Mouse (Mus musculus) ES-E14 (cell line): Measurements from ENCODE around the gene Krt42. TPM values are rescaled to one million over a fixed set of nuclear protein-coding genes. Genes with fewer than 3 reads are reported as not detected.

Experiments used
- DNase-seq: peaks from one replicate; pipeline ENCODE4 v3.0.0-alpha.2; 2013; ENCODE audit warnings: low read depth, low spot score
- H3K27ac ChIP-seq: 2 replicates; pipeline ENCODE4 v1.5.1; 2012; ENCODE audit warnings: low read depth, mild to moderate bottlenecking, low read length, moderate library complexity, mixed read lengths; ENCODE audit not compliant: poor library complexity, insufficient read depth, severe bottlenecking
- H3K36me3 ChIP-seq: 2 replicates; pipeline ENCODE4 v1.6.1; 2012; ENCODE audit warnings: mild to moderate bottlenecking, low read length, moderate library complexity, mixed read lengths; ENCODE audit not compliant: control insufficient read depth, poor library complexity, insufficient read depth, severe bottlenecking
- H3K4me1 ChIP-seq, 2 experiments: fragments of 150-350 bp in 1 of 2; sonication (generic) in 1 of 2; 2 replicates each; pipeline ENCODE4 v1.6.1; 2012; ENCODE audit warnings: low read length in 2 of 2, mild to moderate bottlenecking in 1 of 2, mixed read lengths in 1 of 2; ENCODE audit not compliant: control insufficient read depth in 2 of 2, insufficient read depth in 2 of 2, poor library complexity in 1 of 2
- H3K4me3 ChIP-seq, 2 experiments: fragments of 150-350 bp in 1 of 2; sonication (generic) in 1 of 2; 2 replicates each; pipeline ENCODE4 v1.5.1; 2012; ENCODE audit warnings: low read length in 2 of 2, low read depth in 1 of 2, mild to moderate bottlenecking in 1 of 2, mixed read lengths in 1 of 2; ENCODE audit not compliant: insufficient read depth in 1 of 2, poor library complexity in 1 of 2, severe bottlenecking in 1 of 2
- H3K9ac ChIP-seq: 2 replicates; pipeline ENCODE4 v1.6.1; 2012; ENCODE audit warnings: low read depth, mild to moderate bottlenecking, low read length, mixed read lengths; ENCODE audit not compliant: poor library complexity, insufficient read depth, severe bottlenecking
- H3K9me3 ChIP-seq: fragments of 150-350 bp; sonication (generic); 2 replicates; pipeline ENCODE4 v1.6.1; 2012; ENCODE audit warnings: low read depth, mild to moderate bottlenecking, low read length; ENCODE audit not compliant: control insufficient read depth, insufficient read depth
- CHD2 ChIP-seq: IDR thresholded peaks from 2 replicates; pipeline ENCODE4 v1.6.1; 2014; ENCODE audit warnings: mild to moderate bottlenecking, low read depth, low read length, inconsistent platforms
- HCFC1 ChIP-seq: IDR thresholded peaks from 2 replicates; pipeline ENCODE4 v1.6.1; 2012; ENCODE audit warnings: low read length, inconsistent platforms, borderline replicate concordance; ENCODE audit not compliant: insufficient read depth
- MAFK ChIP-seq: IDR thresholded peaks from 2 replicates; pipeline ENCODE4 v1.6.1; 2014; ENCODE audit warnings: mild to moderate bottlenecking, low read depth, low read length, inconsistent platforms; ENCODE audit not compliant: insufficient read depth
- ZC3H11A ChIP-seq: IDR thresholded peaks from 2 replicates; pipeline ENCODE4 v1.6.1; 2012; ENCODE audit warnings: low read depth, mild to moderate bottlenecking, inconsistent platforms, low read length, borderline replicate concordance
- ZNF384 ChIP-seq: IDR thresholded peaks from 2 replicates; pipeline ENCODE4 v1.6.1; 2012; ENCODE audit warnings: low read depth, low read length, inconsistent platforms
- in situ Hi-C, 2 experiments: fragments of 600-800 bp; cut with MboI; formaldehyde crosslinking; loops; one replicate each; pipeline ENCODE4 v1.15.1; 2025; ENCODE audit warnings: low sequenced_read_pairs in 2 of 2, inconsistent platforms in 1 of 2; ENCODE audit not compliant: unreplicated experiment in 2 of 2
- total RNA-seq: library from RNA; depleted of rRNA; stranded (reverse); fragments of 300-350 nt; gene quantifications from 2 replicates; pipeline ENCODE4 v1.2.3, GENCODE M21; 2012; rRNA removed

Krt42 gene
- total RNA-seq, 1 experiment: 21.7 TPM

DNA sequence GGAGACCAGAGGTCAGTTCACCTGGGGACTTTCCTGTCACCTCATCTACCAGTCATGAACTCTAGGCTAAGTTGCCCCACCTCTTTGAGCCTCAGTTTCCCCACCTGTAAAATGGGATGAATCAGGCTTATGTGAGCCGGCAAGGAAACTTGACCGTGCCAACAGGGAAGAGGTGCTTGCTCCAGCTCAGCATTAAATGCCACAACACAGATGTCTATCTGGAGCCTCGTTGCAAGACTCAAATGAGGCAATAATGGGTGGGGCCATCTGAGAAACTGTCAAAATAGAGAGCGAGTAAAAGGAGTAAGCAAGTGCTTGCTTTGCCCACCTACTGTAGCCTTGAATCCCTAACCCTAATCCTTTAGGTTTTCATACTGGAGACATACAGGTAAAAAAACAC, 50.4 kb downstream of the Krt42 start:
- H3K4me3 ChIP-seq: no peak overlapping the region
- no peak overlapping the region for H3K9ac ChIP-seq
- peaks cover 0 to 3% of the 10 kb centered on the region in 2 experiments; a peak in 1 of 4 replicates for H3K4me1 ChIP-seq
- H3K9me3 ChIP-seq: no peaks in the 10 kb centered on the region
- TF ChIP-seq HCFC1 (no peak), MAFK (no peak), ZNF384 (no peak), CHD2 (no peak), ZC3H11A (no peak)
- in situ Hi-C loops: no loop called here
- no peaks in the 10 kb centered on the region for H3K36me3 ChIP-seq
- H3K27ac ChIP-seq: no peak overlapping the region
- no peak for DNase-seq

Other genes with a start within 250 kb of the Krt42 start
- gene Krt33b, start 240.0 kb downstream of the Krt42 start, total RNA-seq: not detected in 2 replicates
- gene Krt34, start 228.3 kb downstream of the Krt42 start, total RNA-seq: not detected in 2 replicates
- gene Krt31, start 219.3 kb downstream of the Krt42 start, total RNA-seq: not detected in 2 replicates
- not detected in 2 replicates for gene Krt32, start 181.6 kb downstream of the Krt42 start, total RNA-seq
- not detected in 2 replicates for gene Krt35, start 173.6 kb downstream of the Krt42 start, total RNA-seq
- 0.13 and 0.16 TPM in 2 replicates for gene Krt36, start 164.2 kb downstream of the Krt42 start, total RNA-seq
- gene Krt13, start 148.3 kb downstream of the Krt42 start, total RNA-seq: 0.71 and 1.1 TPM in 2 replicates
- gene Krt15, start 133.9 kb downstream of the Krt42 start, total RNA-seq: 0.16 and 0.36 TPM in 2 replicates
- gene Krt19, start 121.2 kb downstream of the Krt42 start, total RNA-seq: 53.4 and 79.9 TPM in 2 replicates
- 0.09 and 0.11 TPM in 2 replicates for gene Krt9, start 76.6 kb downstream of the Krt42 start, total RNA-seq
- gene Krt14, start 62.3 kb downstream of the Krt42 start, total RNA-seq: 2.1 and 2.3 TPM in 2 replicates
- 0.31 and 0.69 TPM in 2 replicates for gene Krt16, start 21.0 kb downstream of the Krt42 start, total RNA-seq
- gene Krt17, start 8.8 kb downstream of the Krt42 start, total RNA-seq: 3.2 and 8.5 TPM in 2 replicates
- gene Eif1, start 50.0 kb upstream of the Krt42 start, total RNA-seq: 322 and 326 TPM in 2 replicates
- 1.6 and 2.9 TPM in 2 replicates for gene Gast, start 64.5 kb upstream of the Krt42 start, total RNA-seq
- gene Hap1, start 86.3 kb upstream of the Krt42 start, total RNA-seq: 21.4 and 34.2 TPM in 2 replicates
- 97.6 and 101 TPM in 2 replicates for gene Jup, start 127.9 kb upstream of the Krt42 start, total RNA-seq
- gene P3h4, start 145.0 kb upstream of the Krt42 start, total RNA-seq: 39.0 and 44.3 TPM in 2 replicates
- 73.3 and 102 TPM in 2 replicates for gene Fkbp10, start 145.8 kb upstream of the Krt42 start, total RNA-seq
- gene Nt5c3b, start 171.9 kb upstream of the Krt42 start, total RNA-seq: 27.1 and 27.4 TPM in 2 replicates
- 1.7 and 2.9 TPM in 2 replicates for gene Klhl10, start 172.0 kb upstream of the Krt42 start, total RNA-seq
- gene Klhl11, start 202.9 kb upstream of the Krt42 start, total RNA-seq: 43.3 and 49.5 TPM in 2 replicates